Mouse (Mus musculus): ENCODE results near the gene Orm2.

GRCm38 (mm10) chr4:63402056-63402455 is 39.8 kb downstream of the Orm2 start:
- TF ChIP-seq CTCF (conservative IDR thresholded peaks at IDR 0.05; ENCODE audit: insufficient read depth, insufficient read length, low read depth, low read length): no peak
- TF ChIP-seq POLR2A (IDR thresholded peaks at IDR 0.05; ENCODE audit: low read depth, low read length): no peak
